Mouse (Mus musculus) left cerebral cortex, postnatal 36 days (tissue): ENCODE results near the gene Usp7. TPM values are rescaled to one million over a fixed set of nuclear protein-coding genes. Genes with fewer than 3 reads are reported as not detected.

ENCODE experiments used
- DNase-seq, 2 experiments: peaks; one replicate each; pipeline ENCODE4 v3.0.0; 2021 to 2022; ENCODE audit warnings: low spot score in 2 of 2, mixed read lengths in 1 of 2
- intact Hi-C: fragments of 180-260 bp; cut with DNase I; formaldehyde crosslinking; loops from one replicate; pipeline ENCODE4 v1.15.1; 2025
- total RNA-seq, 2 experiments: library from RNA; stranded (reverse); gene quantifications; 2 replicates each; pipeline ENCODE4 v1.2.3; 2021

Usp7 gene
- 100 to 1,000 TPM; 134 to 175 TPM for total RNA-seq

DNA sequence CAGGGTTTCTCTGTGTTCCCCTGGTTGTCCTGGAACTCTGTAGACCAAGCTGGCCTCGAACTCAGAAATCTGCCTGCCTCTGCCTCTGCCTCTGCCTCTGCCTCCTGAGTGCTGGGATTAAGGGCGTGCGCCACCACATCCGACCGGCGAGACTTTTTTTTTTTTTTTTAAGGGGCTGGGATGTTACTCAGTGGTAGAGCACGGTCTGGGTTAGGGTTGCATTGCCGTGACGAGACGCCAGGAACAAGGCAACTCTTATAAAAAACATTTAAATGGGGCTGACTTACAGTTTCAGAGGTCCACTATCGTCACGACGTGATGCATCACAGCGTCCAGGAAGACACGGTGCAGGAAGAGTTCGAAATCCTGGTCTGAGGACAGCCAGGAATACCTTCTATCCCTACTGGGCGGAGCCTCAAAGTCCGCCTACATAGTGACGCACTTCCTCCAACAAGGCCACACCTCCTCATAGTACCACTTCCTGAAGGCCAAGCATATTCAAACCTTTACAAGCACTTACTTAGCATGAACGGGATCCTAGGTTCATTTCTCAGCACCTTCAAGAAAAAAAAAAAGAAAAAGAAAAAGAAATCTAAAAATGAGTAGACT lies at the start of gene Usp7:
TSS of gene Usp7 (minus strand) at position 360 of the 609 bp plus-strand sequence.
- intact Hi-C loops = no loop called here
- DNase-seq = no peak

DNA sequence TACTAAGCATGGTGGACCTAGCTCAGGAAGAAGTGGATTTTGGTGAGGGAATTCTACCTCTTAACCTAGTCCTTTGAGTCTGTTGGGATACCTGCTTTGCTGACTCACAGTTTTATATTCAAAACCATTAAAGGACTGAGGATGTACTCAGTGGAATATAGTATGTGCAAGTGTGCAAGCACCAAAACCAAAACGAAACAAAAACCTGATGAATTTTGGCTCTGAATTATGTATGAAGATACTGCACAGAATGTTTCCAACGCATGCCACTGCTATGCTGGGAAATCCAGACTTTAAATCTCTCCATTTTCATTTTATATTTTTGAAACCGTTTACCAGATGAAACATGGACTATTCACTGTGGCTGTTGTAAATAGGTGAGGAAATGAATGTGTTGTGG lies 48.4 kb upstream of the Usp7 start:
- no peak for DNase-seq

GRCm38 (mm10) chr16:8838921-8839320 lies 46.8 kb upstream of the Usp7 start:
- intact Hi-C loops = loop anchor here (10.0 kb wide), 1 partner anchor 134 kb away; no protein-coding TSS in a partner anchor
- no peak for DNase-seq

More for the DNA sequence above, 48.4 kb upstream of the Usp7 start:
- intact Hi-C loops = no loop called here

- no peak for DNase-seq
- intact Hi-C loops = loop anchor here (10.0 kb wide), 1 partner anchor 133 kb away; no protein-coding TSS in a partner anchor
Observed at GRCm38 (mm10) chr16:8837595-8837994, 45.5 kb upstream of the Usp7 start.

- intact Hi-C loops = loop anchor here (10.0 kb wide), 1 partner anchor 132 kb away; no protein-coding TSS in a partner anchor
- no peak for DNase-seq
Observed at GRCm38 (mm10) chr16:8836876-8837275, 44.8 kb upstream of the Usp7 start.

DNA sequence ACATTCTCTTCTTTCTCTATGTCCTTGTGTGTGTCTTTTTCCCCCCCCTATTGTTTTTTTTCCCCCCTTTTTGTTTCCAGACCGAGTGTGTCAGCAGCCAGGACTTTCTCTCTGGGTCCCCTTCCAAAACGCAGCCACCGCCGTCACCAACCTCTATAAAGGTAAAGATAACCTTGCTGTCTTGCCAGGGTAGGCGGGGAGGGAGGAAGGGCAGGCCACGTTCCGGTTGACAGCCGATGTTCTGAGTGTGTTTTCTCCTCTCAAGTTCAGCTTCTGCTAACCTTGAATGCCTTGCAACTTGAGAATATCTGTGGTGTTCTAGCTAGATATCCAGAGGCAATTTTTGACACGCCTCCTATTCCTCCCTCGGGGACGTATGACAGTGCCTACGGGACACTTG lies 39.1 kb upstream of the Usp7 start:
- intact Hi-C loops = loop anchor here (10.0 kb wide), 1 partner anchor 126 kb away; no protein-coding TSS in a partner anchor
- peak; percentile 15 to 25 for DNase-seq

GRCm38 (mm10) chr16:8830431-8831211 lies 38.5 kb upstream of the Usp7 start:
- DNase-seq = peak; percentile 62 to 63
- intact Hi-C loops = loop anchor here (10.0 kb wide), 1 partner anchor 126 kb away; no protein-coding TSS in a partner anchor

GRCm38 (mm10) chr16:8829564-8830359 lies 37.7 kb upstream of the Usp7 start, which contains the start of gene 1810013L24Rik:
TSS of gene 1810013L24Rik (plus strand) at chr16:8830100.
- DNase-seq = peak; percentile 97 to 98
- intact Hi-C loops = loop anchor here (2.0 to 10.0 kb wide), 3 partner anchors 57 to 125 kb away; no protein-coding TSS in a partner anchor

DNA sequence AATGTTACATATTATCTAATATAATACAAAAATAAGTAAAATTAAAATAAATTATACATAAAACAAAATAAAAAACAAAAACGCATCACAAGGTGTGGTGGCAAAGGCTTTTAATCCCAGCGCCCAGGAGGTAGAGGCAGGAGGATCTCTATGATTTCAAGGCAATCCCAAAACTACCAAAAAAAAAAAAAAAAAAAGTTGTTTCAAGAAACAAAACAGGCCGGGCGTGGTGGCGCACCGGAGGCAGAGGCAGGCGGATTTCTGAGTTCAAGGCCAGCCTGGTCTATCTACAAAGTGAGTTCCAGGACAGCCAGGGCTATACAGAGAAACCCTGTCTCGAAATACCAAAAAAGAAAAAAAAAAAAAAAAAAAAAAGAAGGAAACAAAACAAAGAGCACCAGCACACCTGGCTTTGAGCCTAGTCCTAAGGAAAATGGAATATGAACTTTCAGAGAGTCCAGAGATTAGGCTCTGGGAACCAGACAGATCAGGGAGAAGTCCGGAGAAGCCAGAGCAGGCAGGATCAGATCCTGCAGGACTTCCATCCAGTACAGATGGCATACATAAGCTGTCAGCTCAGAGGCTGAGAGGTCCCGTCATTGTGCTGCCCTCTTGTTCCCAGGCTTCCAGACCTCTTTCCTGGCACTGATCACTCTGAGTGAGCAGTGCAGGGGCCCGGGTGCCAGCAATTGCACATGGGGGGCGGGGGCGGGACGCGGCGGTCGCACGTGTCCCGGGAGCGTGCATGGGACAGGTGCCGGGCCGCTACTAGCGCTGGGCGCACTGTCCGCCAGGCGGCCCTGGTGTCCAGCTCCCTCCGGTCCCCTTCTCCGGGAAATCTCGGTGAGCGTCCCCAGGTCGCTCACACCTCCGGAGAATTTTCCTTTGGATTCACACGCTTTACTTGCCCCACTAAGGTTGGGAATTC lies 36.8 kb upstream of the Usp7 start:
- no peak for DNase-seq
- intact Hi-C loops = loop anchor here (2.0 to 5.0 kb wide), 2 partner anchors 57 to 90 kb away; no protein-coding TSS in a partner anchor

DNA sequence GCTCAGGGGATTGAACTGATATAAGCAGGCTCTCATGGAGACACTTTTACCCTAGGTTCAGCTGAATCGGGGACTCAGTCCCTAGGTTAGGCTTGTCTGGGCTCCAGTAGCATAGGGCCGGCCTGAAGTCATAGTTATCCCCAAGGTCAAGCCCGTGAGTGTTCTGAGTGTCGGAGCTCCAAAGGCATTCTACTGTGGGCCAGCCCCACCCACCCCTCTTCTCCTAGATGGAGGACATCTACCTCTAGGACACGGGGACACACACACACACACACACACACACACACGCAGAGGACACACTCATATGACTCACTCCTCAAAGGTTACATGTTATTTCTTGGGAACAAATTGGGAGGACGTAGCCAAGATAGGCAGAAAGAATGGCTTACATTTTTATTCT lies 35.3 kb upstream of the Usp7 start:
- no peak for DNase-seq
- intact Hi-C loops = loop anchor here (5.0 kb wide), 1 partner anchor 55 kb away; no protein-coding TSS in a partner anchor

DNA sequence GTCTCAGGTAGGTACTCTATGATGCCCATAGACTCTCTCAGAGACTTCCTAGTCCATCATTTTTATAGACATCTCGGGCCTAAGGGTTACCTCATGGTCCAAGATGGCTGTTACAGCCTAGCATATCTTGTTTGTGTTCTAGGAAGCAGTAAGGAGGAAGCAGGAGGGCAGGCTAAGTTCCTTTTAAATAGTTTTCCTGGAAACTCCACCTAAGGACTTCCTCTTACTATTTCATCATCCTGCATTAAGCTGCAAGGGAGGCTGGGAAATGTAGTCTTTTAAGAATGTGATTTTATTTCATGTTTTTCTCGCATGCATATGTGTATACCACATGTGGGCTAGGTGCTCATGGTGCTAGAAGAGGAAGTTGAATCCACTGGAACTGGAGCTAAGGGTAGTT lies 31.6 kb upstream of the Usp7 start:
- no peak for DNase-seq
- intact Hi-C loops = no loop called here

- intact Hi-C loops = no loop called here
- DNase-seq = no peak
Observed at GRCm38 (mm10) chr16:8822586-8822985, 30.5 kb upstream of the Usp7 start.

DNA sequence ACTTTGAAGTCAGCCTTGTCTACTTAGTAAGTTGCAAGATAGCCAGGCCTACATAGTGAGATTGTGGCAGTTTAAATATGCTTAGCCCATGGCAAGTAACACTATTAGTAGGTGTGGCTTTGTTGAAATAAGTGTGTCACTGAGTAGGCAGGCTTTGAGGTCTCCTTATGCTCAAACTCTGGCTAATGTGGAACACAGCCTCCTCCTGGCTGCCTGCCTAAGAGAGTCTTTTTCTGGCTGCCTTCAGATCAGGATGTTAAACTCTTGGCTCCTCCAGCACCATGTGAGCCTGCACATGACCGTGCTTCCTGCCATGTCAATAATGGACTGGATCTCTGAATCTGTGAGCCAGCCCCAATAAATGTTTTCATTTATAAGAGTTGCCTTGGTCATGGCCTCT lies 29.3 kb upstream of the Usp7 start:
- intact Hi-C loops = no loop called here
- DNase-seq = peak; percentile 54 to 56

GRCm38 (mm10) chr16:8817872-8818271 lies 25.8 kb upstream of the Usp7 start:
- intact Hi-C loops = no loop called here

DNA sequence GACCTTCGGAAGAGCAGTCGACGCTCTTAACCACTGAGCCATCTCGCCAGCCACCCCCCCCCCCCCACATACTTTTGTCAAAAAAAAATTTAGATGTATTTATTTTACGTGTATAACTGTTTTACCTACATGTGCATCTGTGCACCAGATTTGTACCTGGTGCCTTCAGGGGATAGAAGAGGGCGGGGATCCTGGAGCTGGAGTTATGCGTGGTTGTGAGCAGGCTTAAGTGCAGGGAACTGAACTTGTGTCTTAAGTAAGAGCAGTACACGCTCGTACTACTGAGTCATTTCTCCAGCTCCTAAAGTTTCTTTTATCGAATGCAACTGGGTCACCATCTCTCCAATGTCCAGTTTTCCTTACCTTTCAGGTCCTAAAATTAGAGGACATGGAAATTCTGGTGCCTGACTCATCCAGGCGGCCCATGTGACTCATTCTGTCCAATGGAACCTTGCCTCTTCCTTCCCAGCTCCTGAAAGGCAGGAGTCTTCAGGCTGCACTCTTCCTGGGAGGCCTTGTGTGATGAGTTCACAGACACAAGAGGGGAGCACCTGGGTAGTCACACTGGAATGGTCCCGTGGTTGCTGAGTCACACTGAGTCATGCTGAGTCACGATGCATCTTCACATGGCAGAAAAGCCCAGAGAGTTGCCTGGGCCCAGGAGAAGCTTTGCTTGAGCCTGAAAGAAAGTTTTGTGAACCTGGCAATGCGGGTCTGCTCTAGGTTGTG lies 18.5 kb upstream of the Usp7 start:
- intact Hi-C loops = no loop called here
- DNase-seq = peak; percentile 19 to 32

More at GRCm38 (mm10) chr16:8817872-8818271, 25.8 kb upstream of the Usp7 start:
- no peak for DNase-seq

- no peak for DNase-seq
- intact Hi-C loops = loop anchor here (2.0 kb wide), 1 partner anchor 62 kb away; no protein-coding TSS in a partner anchor
Observed at GRCm38 (mm10) chr16:8806703-8807102, 14.6 kb upstream of the Usp7 start.

GRCm38 (mm10) chr16:8795906-8796305 lies 3.8 kb upstream of the Usp7 start:
- DNase-seq = no peak
- intact Hi-C loops = no loop called here

DNA sequence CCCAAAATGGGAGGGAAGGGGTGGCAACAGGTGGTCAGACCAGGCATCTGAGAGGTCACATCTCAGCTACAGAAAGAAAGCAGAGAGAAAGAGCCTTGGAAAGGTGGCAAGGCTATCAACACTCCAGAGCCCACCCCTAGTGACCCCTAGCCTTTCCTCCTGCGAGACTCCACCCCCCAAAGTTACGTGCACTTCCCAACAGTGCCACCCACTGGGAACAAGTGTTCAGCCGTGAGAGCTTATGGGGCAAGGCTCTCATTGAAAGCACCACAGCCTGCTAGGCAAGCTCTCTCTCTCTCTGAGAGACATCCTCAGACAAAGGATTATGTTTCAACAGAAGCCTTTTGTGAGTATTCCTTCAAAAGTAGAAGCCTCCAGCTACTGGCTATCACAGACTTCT lies 2.8 kb upstream of the Usp7 start:
- no peak for DNase-seq
- intact Hi-C loops = no loop called here
